Mouse (Mus musculus) left cerebral cortex, adult 2 months (tissue): ENCODE data around the gene Tmem125. TPM values are rescaled to one million over a fixed set of nuclear protein-coding genes. Genes with fewer than 3 reads are reported as not detected.

Source experiments
- DNase-seq, 2 experiments: peaks; one replicate each; pipeline ENCODE4 v3.0.0; 2021 to 2022; ENCODE audit warnings: low spot score in 2 of 2, mixed read lengths in 1 of 2; ENCODE audit errors: extremely low spot score in 1 of 2
- H3K27ac ChIP-seq: fragments of 200-600 bp; 2 replicates; pipeline ENCODE4 v1.8.1; 2022
- H3K4me3 ChIP-seq: fragments of 200-600 bp; 2 replicates; pipeline ENCODE4 v1.8.1; 2022
- CTCF ChIP-seq: fragments of 200-600 bp; IDR thresholded peaks from 2 replicates; pipeline ENCODE4 v1.8.1; 2022; ENCODE audit warnings: antibody characterized with exemption, mild to moderate bottlenecking, moderate library complexity
- intact Hi-C: fragments of 180-260 bp; cut with DNase I; formaldehyde crosslinking; loops from one replicate; pipeline ENCODE4 v1.15.1; 2025
- total RNA-seq, 2 experiments: library from RNA; stranded (reverse); gene quantifications; 2 replicates each; pipeline ENCODE4 v1.2.3; 2021

Gene Tmem125
- total RNA-seq, 2 experiments from 2014 or later: 5.0 to 7.1 TPM

- no peak for TF ChIP-seq CTCF
- no peak overlapping the region for H3K4me3 ChIP-seq
- H3K27ac ChIP-seq: no peak overlapping the region
- intact Hi-C loops: no loop called here
- DNase-seq: no peak
Measured at GRCm38 (mm10) chr4:118533605-118534004, 10.2 kb downstream of the Tmem125 start.

GRCm38 (mm10) chr4:118533156-118533555, 10.7 kb downstream of the Tmem125 start:
- no peak for DNase-seq
- intact Hi-C loops: no loop called here
- Histone ChIP-seq H3K4me3 (no peak overlapping the region), H3K27ac (no peak overlapping the region)
- TF ChIP-seq CTCF: no peak

GRCm38 (mm10) chr4:118532663-118533062, 11.2 kb downstream of the Tmem125 start:
- DNase-seq: no peak
- intact Hi-C loops: no loop called here
- Histone ChIP-seq H3K27ac (no peak overlapping the region), H3K4me3 (no peak overlapping the region)
- TF ChIP-seq CTCF: no peak

GRCm38 (mm10) chr4:118527720-118528119, 16.1 kb downstream of the Tmem125 start:
- no peak for TF ChIP-seq CTCF
- Histone ChIP-seq H3K27ac (no peak overlapping the region), H3K4me3 (no peak overlapping the region)
- no peak for DNase-seq
- intact Hi-C loops: no loop called here

- no peak overlapping the region for H3K27ac ChIP-seq
- H3K4me3 ChIP-seq: no peak overlapping the region
- intact Hi-C loops: no loop called here
- DNase-seq: no peak
- no peak for TF ChIP-seq CTCF
Measured at GRCm38 (mm10) chr4:118527335-118527681, 16.5 kb downstream of the Tmem125 start.

GRCm38 (mm10) chr4:118526408-118527334, 17.2 kb downstream of the Tmem125 start, which contains the start of gene 2610528J11Rik:
Gene 2610528J11Rik (plus strand): TSS chr4:118526999.
- DNase-seq: no peak
- H3K27ac ChIP-seq: no peak within 1 kb of the TSS
- intact Hi-C loops: no loop called here
- TF ChIP-seq CTCF: no peak
- H3K4me3 ChIP-seq: no peak within 1 kb of the TSS

GRCm38 (mm10) chr4:118525779-118526178, 18.1 kb downstream of the Tmem125 start:
- H3K27ac ChIP-seq: no peak overlapping the region
- intact Hi-C loops: no loop called here
- no peak for TF ChIP-seq CTCF
- no peak for DNase-seq
- no peak overlapping the region for H3K4me3 ChIP-seq

GRCm38 (mm10) chr4:118523976-118524375, 19.9 kb downstream of the Tmem125 start:
- no peak for DNase-seq
- intact Hi-C loops: no loop called here
- Histone ChIP-seq H3K27ac (no peak overlapping the region), H3K4me3 (no peak overlapping the region)
- no peak for TF ChIP-seq CTCF

- TF ChIP-seq CTCF: no peak
- no peak overlapping the region for H3K27ac ChIP-seq
- intact Hi-C loops: no loop called here
- no peak for DNase-seq
- H3K4me3 ChIP-seq: no peak overlapping the region
Measured at GRCm38 (mm10) chr4:118522248-118522647, 21.6 kb downstream of the Tmem125 start.

- H3K27ac ChIP-seq: no peak overlapping the region
- no peak for DNase-seq
- H3K4me3 ChIP-seq: no peak overlapping the region
- no peak for TF ChIP-seq CTCF
- intact Hi-C loops: no loop called here
Measured at GRCm38 (mm10) chr4:118518208-118518607, 25.6 kb downstream of the Tmem125 start.

- intact Hi-C loops: no loop called here
- Histone ChIP-seq H3K27ac (no peak overlapping the region), H3K4me3 (no peak overlapping the region)
- TF ChIP-seq CTCF: no peak
- no peak for DNase-seq
Measured at GRCm38 (mm10) chr4:118517497-118518146, 26.2 kb downstream of the Tmem125 start.

GRCm38 (mm10) chr4:118516699-118517496, 26.9 kb downstream of the Tmem125 start:
- H3K4me3 ChIP-seq: no peak overlapping the region
- DNase-seq: no peak
- TF ChIP-seq CTCF: peak; percentile 19
- intact Hi-C loops: no loop called here
- no peak overlapping the region for H3K27ac ChIP-seq
